22 mouse cellular contexts compared by ENCODE assay signal in genomic region chr12:76947487-76947886, GRCm38 (mm10). TPM values are rescaled to one million over a fixed set of nuclear protein-coding genes. Genes with fewer than 3 reads are reported as not detected.
A peak's percentile ranks its signal among the peaks of the same experiment; 100 is the strongest.
DNase-seq lines count a peak whose midpoint lies in the region; ATAC-seq lines count a peak whose summit lies in the region.
"Had no signal": no experiment of that assay in that cellular context is flagged by ENCODE, and none has a peak within 500 bp of the region (broad histone marks: within the 10 kb centered on the region; RNA-seq: fewer than 3 reads in every experiment).

No protein-coding gene starts in this region.

- ATAC-seq in erythroblast, adult 5-6 weeks (replicated peaks; ENCODE audit: low FRiP score, poor library complexity, severe bottlenecking) = peak; percentile 47
- peak; percentile 77 for ATAC-seq in liver, embryonic 11.5 days (replicated peaks; ENCODE audit: low FRiP score)
- ATAC-seq in liver, embryonic 15.5 days (ENCODE audit: insufficient read depth) = peak; percentile 78
- peak; percentile 83 for ATAC-seq in megakaryocyte-erythroid progenitor cell, adult 5-6 weeks (replicated peaks; ENCODE audit: low FRiP score, low TSS enrichment, poor library complexity, severe bottlenecking)
- no peak for ATAC-seq in granulocyte monocyte progenitor cell, adult 5-6 weeks (replicated peaks; ENCODE audit: poor library complexity, severe bottlenecking)
- no peak for ATAC-seq in inflammation-experienced regulatory T-cells, adult 6 months
- ATAC-seq: forebrain, embryonic 16.5 days; hindbrain, embryonic 16.5 days had no signal

- H3K4me1 ChIP-seq in liver, embryonic 11.5 days (replicated peaks; ENCODE audit: control insufficient read depth, insufficient read depth, low read length) = peaks cover 14% of the 10 kb centered on the region
- H3K4me1 ChIP-seq in liver, embryonic 15.5 days (replicated peaks) = peaks cover 60% of the 10 kb centered on the region
- H3K4me1 ChIP-seq: embryonic facial prominence, embryonic 15.5 days; forebrain, embryonic 12.5 days; hindbrain, embryonic 12.5 days had no signal

- 74% methylated on average over 3 of the region's 3 CpGs for WGBS in liver, embryonic 11.5 days
- WGBS in liver, embryonic 15.5 days (ENCODE audit: insufficient replicate concordance) = 38% methylated on average over 3 of the region's 3 CpGs

- no peak overlapping the region for H3K9ac ChIP-seq in liver, embryonic 11.5 days (ENCODE audit: low read depth, low read length)
- H3K9ac ChIP-seq in liver, embryonic 15.5 days = no peak overlapping the region
- H3K9ac ChIP-seq: embryonic facial prominence, embryonic 15.5 days; forebrain, embryonic 12.5 days; hindbrain, embryonic 12.5 days had no signal

- no peak overlapping the region for H3K4me2 ChIP-seq in liver, embryonic 11.5 days
- H3K4me2 ChIP-seq in liver, embryonic 15.5 days = 0 out of 2 replicates have a peak overlapping the region, but pooled peaks have one; percentile 7
- H3K4me2 ChIP-seq: embryonic facial prominence, embryonic 15.5 days; forebrain, embryonic 12.5 days; hindbrain, embryonic 12.5 days had no signal

- DNase-seq in liver, embryonic 11.5 days (ENCODE audit: low spot score) = no peak
- no peak for DNase-seq in c-Kit-positive CD71-positive TER-119-positive erythroid progenitor cells, embryonic 14.5 days (ENCODE audit: low spot score)
- DNase-seq: adrenal gland, postnatal 10 days; cerebellum, adult 11-12 months; cerebellum, adult 9-10 months; cerebellum, postnatal 36 days; embryo, embryonic 11 days; gastrocnemius, postnatal 36 days; heart, adult 18-20 months; heart, postnatal 10 days; heart, postnatal 4 days had no signal

- no peak overlapping the region for H3K4me3 ChIP-seq in liver, embryonic 11.5 days (ENCODE audit: low read depth, low read length)
- no peak overlapping the region for H3K4me3 ChIP-seq in liver, embryonic 15.5 days (replicated peaks)
- H3K4me3 ChIP-seq: embryonic facial prominence, embryonic 15.5 days; forebrain, embryonic 12.5 days; heart, embryonic 10.5 days; hindbrain, embryonic 12.5 days had no signal

- peaks cover 47% of the 10 kb centered on the region for H3K36me3 ChIP-seq in liver, embryonic 11.5 days (ENCODE audit: control insufficient read depth, insufficient read depth, low read length)
- peaks cover 94% of the 10 kb centered on the region for H3K36me3 ChIP-seq in liver, embryonic 15.5 days (replicated peaks)

- H3K27ac ChIP-seq in liver, embryonic 11.5 days (ENCODE audit: low read depth, low read length) = no peak overlapping the region
- H3K27ac ChIP-seq in liver, embryonic 15.5 days (replicated peaks) = peak overlapping the region; percentile 54
- H3K27ac ChIP-seq: embryonic facial prominence, embryonic 15.5 days; forebrain, embryonic 12.5 days; heart, embryonic 10.5 days; hindbrain, embryonic 12.5 days had no signal

- no peaks in the 10 kb centered on the region for H3K9me3 ChIP-seq in liver, embryonic 11.5 days (ENCODE audit: control insufficient read depth, low read length)
- no peaks in the 10 kb centered on the region for H3K9me3 ChIP-seq in liver, embryonic 15.5 days (replicated peaks)
- H3K9me3 ChIP-seq: embryonic facial prominence, embryonic 15.5 days; forebrain, embryonic 12.5 days; heart, embryonic 10.5 days; hindbrain, embryonic 12.5 days had no signal

- H3K27me3 ChIP-seq in liver, embryonic 11.5 days (replicated peaks; ENCODE audit: control insufficient read depth, insufficient read depth, low read length) = no peaks in the 10 kb centered on the region
- no peaks in the 10 kb centered on the region for H3K27me3 ChIP-seq in liver, embryonic 15.5 days
- H3K27me3 ChIP-seq: embryonic facial prominence, embryonic 15.5 days; forebrain, embryonic 12.5 days; hindbrain, embryonic 12.5 days had no signal

RNA-seq across cellular contexts. Expression of gene Max, which starts 14.5 kb away (rescaled TPM):
- total RNA-seq in erythroblast, adult 5-6 weeks (2015; ENCODE audit: low replicate concordance) = 56.6 and 89.2 TPM in 2 replicates
- total RNA-seq in erythroblast, adult 5-6 weeks (2017; ENCODE audit: low replicate concordance) = 62.9 and 210 TPM in 2 replicates
- polyA plus RNA-seq in liver, embryonic 11.5 days (2014; fragmentation: Nextera tagmentation; extraction: Ambion mirVana) = 17.8 and 21.9 TPM in 2 replicates
- 6.4 and 6.7 TPM in 2 replicates for polyA plus RNA-seq in liver, embryonic 15.5 days (2015; fragmentation: Nextera tagmentation; extraction: Ambion mirVana)
- 108 and 111 TPM in 2 replicates for total RNA-seq in megakaryocyte-erythroid progenitor cell, adult 5-6 weeks (2014; fragmentation: Nextera tagmentation)
- 91.3 and 139 TPM in 2 replicates for total RNA-seq in megakaryocyte-erythroid progenitor cell, adult 5-6 weeks (2017)
- 99.0 and 109 TPM in 2 replicates for total RNA-seq in granulocyte monocyte progenitor cell, adult 5-6 weeks (2014; fragmentation: Nextera tagmentation)
- 99.5 and 108 TPM in 2 replicates for total RNA-seq in granulocyte monocyte progenitor cell, adult 5-6 weeks (2017)
- polyA plus RNA-seq in inflammation-experienced regulatory T-cells, adult 6 months (2017; shearing (Covaris generic)) = 100 to 1,000 TPM in 1 of 3 experiments, 10 to 100 TPM in 2; 39.5 to 114 (median 83.1) TPM

Comparison
In these comparisons a context has a peak if more than half of its experiments do, and no peak if none do; other contexts are left out.
1. ATAC-seq: peak in erythroblast, adult 5-6 weeks (single experiment), liver, embryonic 11.5 days (single experiment), liver, embryonic 15.5 days (single experiment) and megakaryocyte-erythroid progenitor cell, adult 5-6 weeks (single experiment); none in granulocyte monocyte progenitor cell, adult 5-6 weeks (single experiment) and inflammation-experienced regulatory T-cells, adult 6 months (single experiment).